Mouse (Mus musculus) induced T-regulatory cell, adult 2 months (primary cell): ENCODE measurements around the gene Olfr606.
"Not testable (repeated sequence)": the region's sequence is repeated elsewhere in the genome, so short reads cannot be mapped to it uniquely, and the experiment has no call there.

Experiments
- DNase-seq: peaks from one replicate; pipeline ENCODE4 v3.0.0-alpha.2; 2012; ENCODE audit warnings: low read depth

Gene Olfr606

DNA sequence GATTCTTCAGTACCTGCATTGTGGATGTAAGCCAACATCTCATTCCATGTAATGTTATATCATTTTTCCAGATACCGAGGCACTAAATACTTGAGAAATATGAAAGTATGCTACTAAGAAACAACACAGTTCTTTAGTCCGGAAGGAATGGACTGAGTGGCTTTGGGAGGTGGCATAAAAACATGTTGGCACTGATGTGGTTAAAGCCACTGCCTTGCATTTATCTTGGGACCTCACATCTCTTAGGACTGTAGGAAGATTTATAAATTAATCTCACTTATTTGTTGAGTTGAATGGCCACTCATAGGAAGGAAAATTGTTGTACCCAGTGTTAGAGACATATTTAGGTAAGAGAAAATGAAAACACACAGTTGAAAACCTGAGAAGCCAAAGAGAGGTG, at the start of gene Olfr606:
Olfr606 (plus strand) TSS at position 301 of the 400 bp plus-strand sequence.
- no peak for DNase-seq

DNA sequence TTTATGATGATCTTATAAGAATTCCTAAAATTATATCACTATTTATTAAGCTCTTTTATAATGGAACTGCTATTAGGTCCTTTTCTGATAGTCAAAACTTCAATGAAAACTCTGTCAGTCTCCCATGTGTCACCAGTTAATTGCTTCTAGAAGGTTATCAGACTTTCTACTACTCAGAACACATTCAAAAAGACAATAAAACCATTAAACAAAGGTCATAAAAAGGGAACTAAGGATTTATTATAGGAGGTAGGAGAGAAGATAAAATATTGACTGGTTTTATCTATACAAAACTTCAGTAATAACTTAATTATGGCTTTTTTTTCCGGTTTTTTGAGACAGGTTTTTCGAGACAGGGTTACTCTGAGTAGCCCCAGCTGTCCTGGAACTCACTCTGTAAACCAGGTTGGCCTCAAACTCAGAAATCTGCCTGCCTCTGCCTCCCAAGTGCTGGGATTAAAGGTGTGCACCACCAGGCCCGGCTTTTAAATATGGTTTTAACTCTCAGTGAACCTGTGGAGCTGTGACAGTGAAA, 42.3 kb upstream of the Olfr606 start:
- not testable (repeated sequence) for DNase-seq

DNA sequence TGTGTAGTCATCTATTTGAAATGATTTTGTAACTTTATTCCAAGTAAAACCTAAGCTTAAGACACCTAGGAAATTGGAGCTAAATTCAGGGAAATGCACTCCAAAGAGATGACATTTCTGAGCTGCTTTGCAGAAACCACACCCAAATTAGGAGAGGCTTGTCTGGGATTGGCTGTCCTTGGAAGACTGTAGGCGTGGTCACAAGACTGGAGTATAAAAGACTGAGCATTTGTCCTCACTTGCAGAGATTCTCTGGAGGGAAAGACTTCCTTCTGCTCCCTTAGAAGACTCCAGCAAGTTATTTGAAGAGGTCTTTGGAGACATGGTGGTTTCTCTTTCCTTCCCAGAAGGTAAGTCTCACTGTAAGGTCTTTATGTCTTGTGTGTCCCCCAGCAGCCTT, 34.1 kb upstream of the Olfr606 start, which contains the start of gene Usp17lc:
Usp17lc (plus strand) TSS at position 301 of the 400 bp plus-strand sequence.
- not testable (repeated sequence) for DNase-seq

GRCm38 (mm10) chr7:103445339-103445738, 3.5 kb upstream of the Olfr606 start, which contains the start of gene Olfr605:
TSS of gene Olfr605 (minus strand) at chr7:103445439.
- DNase-seq, result no peak

DNA sequence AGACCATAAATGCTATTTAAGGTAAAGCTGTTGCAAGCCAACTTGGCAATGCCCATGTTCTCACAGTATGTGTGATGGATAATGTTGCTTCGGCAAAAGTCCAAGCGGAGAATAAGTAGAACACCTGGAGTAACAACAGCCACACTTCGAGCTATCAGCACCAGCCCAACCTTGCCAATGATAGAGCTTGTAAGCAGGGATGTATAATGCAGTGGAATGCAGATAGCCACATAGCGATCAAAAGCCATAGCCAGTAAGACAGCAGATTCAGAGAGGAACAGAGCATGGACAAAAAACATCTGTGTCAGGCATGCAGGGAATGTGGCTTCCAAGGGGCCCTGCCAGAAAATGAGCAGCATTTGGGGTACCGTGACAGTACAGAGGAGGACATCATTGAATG, 11.7 kb downstream of the Olfr606 start:
- DNase-seq, result no peak

GRCm38 (mm10) chr7:103469577-103469976, 20.7 kb downstream of the Olfr606 start, which contains the start of gene Olfr608:
TSS of gene Olfr608 (plus strand) at chr7:103469877.
- no peak for DNase-seq

DNA sequence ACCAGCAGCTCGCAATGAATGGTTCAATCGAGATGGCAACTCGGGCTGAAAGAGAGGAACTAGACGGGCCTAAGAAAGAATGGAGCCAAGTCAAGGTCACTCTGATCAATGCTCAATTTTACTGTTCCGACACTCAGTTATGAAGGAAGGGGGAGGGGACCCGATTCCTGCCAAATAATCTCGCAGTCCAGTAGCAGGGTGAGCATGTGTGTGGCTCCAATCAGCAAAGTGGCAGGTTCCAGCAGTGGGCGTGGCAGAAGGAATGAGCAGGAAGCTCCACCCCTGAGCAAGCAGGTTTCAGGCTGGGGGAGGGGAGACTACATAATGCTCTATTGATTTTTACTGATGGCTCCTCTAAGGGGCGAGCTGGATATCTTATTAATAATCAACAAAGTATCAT, 28.3 kb downstream of the Olfr606 start:
- DNase-seq, result not testable (repeated sequence)

- no peak for DNase-seq
These were observed 49.1 kb downstream of the Olfr606 start, which contains the start of gene Olfr609 for GRCm38 (mm10) chr7:103497962-103498361. TSS of gene Olfr609 (minus strand) at chr7:103498062.
